Mouse (Mus musculus): ENCODE results near the gene Cyb5r4. TPM values are rescaled to one million over a fixed set of nuclear protein-coding genes. Genes with fewer than 3 reads are reported as not detected.

The Cyb5r4 gene
- polyA plus RNA-seq, 1 experiment = 15.0 TPM

- 30% methylated on average over 10 of the region's 10 CpGs for WGBS
- TF ChIP-seq POLR2A (IDR thresholded peaks at IDR 0.05; ENCODE audit: low read depth, low read length) (no peak), CTCF (conservative IDR thresholded peaks at IDR 0.05; ENCODE audit: insufficient read depth, insufficient read length, low read depth, low read length) (no peak)
These were observed 40.3 kb upstream of the Cyb5r4 start for GRCm38 (mm10) chr9:86981551-86981950.

GRCm38 (mm10) chr9:86984583-86984982, 37.2 kb upstream of the Cyb5r4 start:
- Histone ChIP-seq H3K27ac (ENCODE audit: insufficient read depth, low read depth, low read length) (no peak overlapping the region), H3K27me3 (replicated peaks; ENCODE audit: control insufficient read depth, insufficient read depth, low read length) (no peaks in the 10 kb centered on the region; the same call in 1 of the 2 replicates), H3K4me3 (ENCODE audit: insufficient read depth, low read depth, low read length) (no peak overlapping the region), H3K4me1 (ENCODE audit: control insufficient read depth, insufficient read depth, low read length) (no peaks in the 10 kb centered on the region), H3K36me3 (ENCODE audit: control insufficient read depth, insufficient read depth, low read length) (no peaks in the 10 kb centered on the region)
- WGBS = 17% methylated on average over 3 of the region's 3 CpGs
- TF ChIP-seq POLR2A (IDR thresholded peaks at IDR 0.05; ENCODE audit: low read depth, low read length) (no peak), CTCF (conservative IDR thresholded peaks at IDR 0.05; ENCODE audit: insufficient read depth, insufficient read length, low read depth, low read length) (no peak)
- no peak for DNase-seq

More at GRCm38 (mm10) chr9:86981551-86981950, 40.3 kb upstream of the Cyb5r4 start:
- Histone ChIP-seq H3K27me3 (replicated peaks; ENCODE audit: control insufficient read depth, insufficient read depth, low read length) (no peaks in the 10 kb centered on the region; the same call in 1 of the 2 replicates), H3K36me3 (ENCODE audit: control insufficient read depth, insufficient read depth, low read length) (no peaks in the 10 kb centered on the region), H3K4me3 (ENCODE audit: insufficient read depth, low read depth, low read length) (no peak overlapping the region), H3K27ac (ENCODE audit: insufficient read depth, low read depth, low read length) (no peak overlapping the region), H3K4me1 (ENCODE audit: control insufficient read depth, insufficient read depth, low read length) (no peaks in the 10 kb centered on the region)
- DNase-seq = no peak

- Histone ChIP-seq H3K4me3 (ENCODE audit: insufficient read depth, low read depth, low read length) (no peak overlapping the region), H3K27ac (ENCODE audit: insufficient read depth, low read depth, low read length) (no peak overlapping the region), H3K27me3 (replicated peaks; ENCODE audit: control insufficient read depth, insufficient read depth, low read length) (no peaks in the 10 kb centered on the region; the same call in 1 of the 2 replicates), H3K4me1 (ENCODE audit: control insufficient read depth, insufficient read depth, low read length) (no peaks in the 10 kb centered on the region), H3K36me3 (ENCODE audit: control insufficient read depth, insufficient read depth, low read length) (no peaks in the 10 kb centered on the region)
- WGBS = 25% methylated on average over 6 of the region's 6 CpGs
- no peak for TF ChIP-seq CTCF (conservative IDR thresholded peaks at IDR 0.05; ENCODE audit: insufficient read depth, insufficient read length, low read depth, low read length)
- TF ChIP-seq POLR2A (IDR thresholded peaks at IDR 0.05; ENCODE audit: low read depth, low read length) = no peak
- DNase-seq = no peak
These were observed 36.7 kb upstream of the Cyb5r4 start for GRCm38 (mm10) chr9:86985105-86985504.

GRCm38 (mm10) chr9:86986703-86987296, 35.0 kb upstream of the Cyb5r4 start:
- DNase-seq = no peak
- H3K4me3 ChIP-seq (ENCODE audit: insufficient read depth, low read depth, low read length) = no peak overlapping the region
- TF ChIP-seq POLR2A (IDR thresholded peaks at IDR 0.05; ENCODE audit: low read depth, low read length) (no peak), CTCF (conservative IDR thresholded peaks at IDR 0.05; ENCODE audit: insufficient read depth, insufficient read length, low read depth, low read length) (no peak)
- H3K27ac ChIP-seq (ENCODE audit: insufficient read depth, low read depth, low read length) = no peak overlapping the region
- WGBS = 36% methylated on average over 7 of the region's 7 CpGs
- H3K27me3 ChIP-seq (replicated peaks; ENCODE audit: control insufficient read depth, insufficient read depth, low read length) = no peaks in the 10 kb centered on the region; the same call in 1 of the 2 replicates
- H3K36me3 ChIP-seq (ENCODE audit: control insufficient read depth, insufficient read depth, low read length) = no peaks in the 10 kb centered on the region
- no peaks in the 10 kb centered on the region for H3K4me1 ChIP-seq (ENCODE audit: control insufficient read depth, insufficient read depth, low read length)

GRCm38 (mm10) chr9:86989822-86990221, 32.0 kb upstream of the Cyb5r4 start:
- Histone ChIP-seq H3K27me3 (replicated peaks; ENCODE audit: control insufficient read depth, insufficient read depth, low read length) (no peaks in the 10 kb centered on the region; the same call in 1 of the 2 replicates), H3K36me3 (ENCODE audit: control insufficient read depth, insufficient read depth, low read length) (no peaks in the 10 kb centered on the region), H3K27ac (ENCODE audit: insufficient read depth, low read depth, low read length) (no peak overlapping the region), H3K4me1 (ENCODE audit: control insufficient read depth, insufficient read depth, low read length) (no peaks in the 10 kb centered on the region), H3K4me3 (ENCODE audit: insufficient read depth, low read depth, low read length) (no peak overlapping the region)
- no peak for TF ChIP-seq CTCF (conservative IDR thresholded peaks at IDR 0.05; ENCODE audit: insufficient read depth, insufficient read length, low read depth, low read length)
- TF ChIP-seq POLR2A (IDR thresholded peaks at IDR 0.05; ENCODE audit: low read depth, low read length) = no peak
- no peak for DNase-seq

GRCm38 (mm10) chr9:86991758-86992157, 30.1 kb upstream of the Cyb5r4 start:
- H3K27ac ChIP-seq (ENCODE audit: insufficient read depth, low read depth, low read length) = no peak overlapping the region
- no peaks in the 10 kb centered on the region for H3K4me1 ChIP-seq (ENCODE audit: control insufficient read depth, insufficient read depth, low read length)
- no peak overlapping the region for H3K4me3 ChIP-seq (ENCODE audit: insufficient read depth, low read depth, low read length)
- no peaks in the 10 kb centered on the region for H3K27me3 ChIP-seq (replicated peaks; ENCODE audit: control insufficient read depth, insufficient read depth, low read length)
- WGBS = 74% methylated on average over 8 of the region's 8 CpGs
- no peaks in the 10 kb centered on the region for H3K36me3 ChIP-seq (ENCODE audit: control insufficient read depth, insufficient read depth, low read length)
- no peak for DNase-seq
- TF ChIP-seq CTCF (conservative IDR thresholded peaks at IDR 0.05; ENCODE audit: insufficient read depth, insufficient read length, low read depth, low read length) = no peak
- no peak for TF ChIP-seq POLR2A (IDR thresholded peaks at IDR 0.05; ENCODE audit: low read depth, low read length)

GRCm38 (mm10) chr9:86997046-86997691, 24.6 kb upstream of the Cyb5r4 start:
- Histone ChIP-seq H3K27ac (ENCODE audit: insufficient read depth, low read depth, low read length) (no peak overlapping the region), H3K36me3 (ENCODE audit: control insufficient read depth, insufficient read depth, low read length) (no peaks in the 10 kb centered on the region), H3K4me3 (ENCODE audit: insufficient read depth, low read depth, low read length) (no peak overlapping the region), H3K4me1 (ENCODE audit: control insufficient read depth, insufficient read depth, low read length) (no peaks in the 10 kb centered on the region), H3K27me3 (replicated peaks; ENCODE audit: control insufficient read depth, insufficient read depth, low read length) (no peaks in the 10 kb centered on the region)
- TF ChIP-seq CTCF (conservative IDR thresholded peaks at IDR 0.05; ENCODE audit: insufficient read depth, insufficient read length, low read depth, low read length) = no peak
- no peak for TF ChIP-seq POLR2A (IDR thresholded peaks at IDR 0.05; ENCODE audit: low read depth, low read length)
- DNase-seq = no peak
- 44% methylated on average over 3 of the region's 3 CpGs for WGBS
